Mouse (Mus musculus): Measurements from ENCODE around the gene Timm23.
"Not testable (repeated sequence)": the region's sequence is repeated elsewhere in the genome, so short reads cannot be mapped to it uniquely, and the experiment has no call there.

The Timm23 gene

DNA sequence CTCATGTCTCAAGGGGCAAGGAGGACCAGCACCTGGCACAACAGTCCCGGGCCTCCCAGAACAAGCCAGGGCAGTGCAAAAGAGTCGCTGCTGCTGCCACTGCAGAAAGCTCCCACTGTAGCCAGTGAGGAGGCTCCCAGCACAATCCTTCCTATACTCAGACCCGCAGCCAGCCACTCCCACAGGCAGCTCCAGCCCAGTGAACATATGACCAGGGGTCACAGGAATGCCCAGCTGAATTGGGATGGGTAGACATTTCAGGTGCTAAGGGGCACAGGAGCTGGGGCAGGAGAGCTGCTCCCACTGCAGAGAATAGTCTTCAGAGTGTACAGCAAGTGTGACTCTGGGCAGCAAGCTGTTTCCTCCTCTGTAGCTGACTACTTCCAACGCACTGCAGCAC, 56.3 kb downstream of the Timm23 start:
- in situ Hi-C loops (cut with MboI; ENCODE audit: unreplicated experiment in 2 of 2), result no loop called here

DNA sequence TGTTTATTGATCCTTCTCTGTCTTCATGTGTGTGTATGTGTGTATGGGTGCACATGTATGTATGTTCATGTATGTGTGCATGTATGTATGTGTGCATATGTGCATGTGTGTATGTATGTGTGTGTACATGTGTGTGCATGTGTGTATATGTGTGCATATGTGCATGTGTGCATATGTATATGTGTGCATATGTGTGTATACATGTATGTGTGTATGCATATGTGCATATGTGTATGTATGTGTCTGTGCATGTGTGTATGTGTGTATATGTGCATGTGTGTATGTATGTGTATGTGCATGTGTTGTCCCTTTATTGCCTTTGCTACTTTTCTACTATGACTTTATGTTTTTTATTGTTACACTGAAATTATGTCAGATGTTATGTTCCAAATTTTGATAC, 57.0 kb downstream of the Timm23 start:
- in situ Hi-C loops (cut with MboI; ENCODE audit: unreplicated experiment in 2 of 2), result no loop called here

DNA sequence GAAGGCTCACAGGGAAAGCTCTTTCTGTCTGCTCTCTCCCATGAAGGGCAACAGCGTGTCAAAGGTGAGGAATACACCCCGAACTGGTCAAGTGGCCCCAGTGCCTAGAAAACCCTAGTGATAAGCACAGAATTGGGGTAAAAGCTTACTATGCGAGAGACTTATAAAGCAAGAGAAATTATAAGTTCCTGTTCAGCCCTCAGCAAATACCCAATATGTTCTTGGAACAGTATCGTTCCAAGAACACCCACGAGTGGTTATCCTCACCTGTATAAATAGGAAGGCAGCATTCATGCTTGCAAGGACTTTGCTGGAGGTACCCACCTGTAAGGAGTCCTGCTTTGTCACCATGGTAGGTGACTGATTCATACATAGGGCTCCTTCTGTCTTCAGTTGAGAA, 60.0 kb downstream of the Timm23 start, which contains the start of gene Msmb:
Gene Msmb, plus strand, starts transcription at position 301 of the 400 bp plus-strand sequence.
- in situ Hi-C loops (cut with MboI; ENCODE audit: unreplicated experiment in 2 of 2), result no loop called here

DNA sequence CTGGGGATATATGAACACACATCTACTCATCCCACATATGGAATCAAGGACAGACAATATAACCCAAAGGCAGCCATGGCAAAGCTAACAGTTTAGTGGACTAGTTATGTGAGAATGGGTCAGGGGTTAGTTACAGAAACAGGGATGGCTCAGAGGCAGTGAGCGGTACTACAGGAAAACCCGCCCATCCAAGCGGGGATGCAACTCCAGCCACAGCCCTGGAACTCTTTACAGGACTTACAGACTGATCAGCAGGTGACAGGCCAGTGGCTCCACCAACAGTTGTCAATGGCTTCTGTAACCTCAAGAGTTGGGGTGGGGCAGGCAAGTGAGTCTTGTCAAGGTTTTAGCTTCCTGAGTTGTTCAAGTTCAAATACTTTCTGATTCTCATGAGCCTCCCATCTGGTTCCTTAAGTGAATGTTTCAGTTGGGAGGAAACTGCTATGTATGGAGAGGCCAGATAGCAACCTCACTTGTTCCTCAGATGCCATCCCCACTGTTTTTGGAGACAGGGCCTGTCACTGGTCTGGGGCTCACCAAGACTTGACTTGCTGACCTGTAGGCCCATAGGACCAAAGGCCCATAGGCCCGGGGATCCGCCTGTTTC, 61.2 kb downstream of the Timm23 start:
- in situ Hi-C loops (cut with MboI; ENCODE audit: unreplicated experiment in 2 of 2), result no loop called here

DNA sequence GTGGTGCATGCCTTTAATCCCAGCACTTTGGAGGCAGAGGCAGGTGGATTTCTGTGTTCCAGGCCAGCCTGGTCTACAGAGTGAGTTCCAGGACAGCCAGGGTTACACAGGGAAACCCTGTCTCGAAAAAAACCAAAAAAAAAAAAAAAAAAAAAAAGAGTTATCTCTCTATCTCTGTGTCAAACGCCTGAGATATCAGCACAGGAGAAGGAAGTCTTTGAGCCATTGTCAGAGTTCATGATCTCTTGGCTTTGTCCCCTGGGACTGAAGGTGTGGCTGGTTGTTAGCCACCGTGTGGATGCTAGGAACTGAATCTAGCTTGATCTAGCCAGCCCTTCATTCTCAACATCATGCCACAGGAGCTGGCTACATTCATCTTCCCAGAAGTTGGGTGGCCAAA, 65.2 kb downstream of the Timm23 start:
- in situ Hi-C loops (cut with MboI; ENCODE audit: unreplicated experiment in 2 of 2), result not testable (repeated sequence)

DNA sequence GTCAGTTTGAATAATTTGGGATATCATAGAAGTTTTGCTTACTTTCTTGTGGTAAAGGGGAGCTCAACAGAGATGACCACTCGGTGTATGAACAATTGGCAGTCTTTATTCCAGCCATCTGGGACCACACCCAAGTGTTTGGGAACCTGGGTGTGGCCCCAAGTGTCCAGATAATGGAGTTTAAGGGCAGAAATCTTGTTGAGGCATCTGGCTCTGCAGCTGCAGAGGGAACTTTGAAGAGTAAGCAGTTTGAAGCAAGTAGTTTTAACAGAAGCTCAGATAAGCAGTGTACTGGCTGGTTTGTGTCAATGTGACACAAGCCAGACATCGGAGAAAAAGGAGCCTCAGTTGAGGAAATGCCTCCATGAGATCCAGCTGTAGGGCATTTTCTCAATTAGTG, 67.4 kb downstream of the Timm23 start:
- in situ Hi-C loops (cut with MboI; ENCODE audit: unreplicated experiment in 2 of 2), result no loop called here

DNA sequence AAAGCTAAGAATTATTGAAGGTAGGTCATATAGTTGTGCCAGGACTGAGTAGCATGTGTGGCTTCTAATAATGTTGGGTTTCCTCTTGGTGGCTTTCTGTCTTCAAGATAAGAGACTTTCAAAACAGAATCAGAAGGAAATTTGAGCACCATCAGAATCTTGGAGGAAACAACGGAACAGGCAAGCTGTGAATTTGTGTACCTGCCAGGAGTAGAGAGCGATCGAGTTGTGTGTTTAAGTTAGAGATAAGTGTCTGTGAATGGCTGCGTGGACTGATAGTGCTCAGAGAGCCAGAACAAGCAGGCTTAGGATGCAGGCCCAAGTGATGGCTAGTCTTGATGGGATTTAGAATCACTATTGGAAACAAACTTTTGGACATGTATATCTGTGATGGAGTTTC, 69.9 kb downstream of the Timm23 start:
- in situ Hi-C loops (cut with MboI; ENCODE audit: unreplicated experiment in 2 of 2), result no loop called here

Data from v-Abl transformed pro-B cells (cell line).